Mouse (Mus musculus) embryonic facial prominence, embryonic 11.5 days (tissue): ENCODE data around the gene Tsc22d1. TPM values are rescaled to one million over a fixed set of nuclear protein-coding genes. Genes with fewer than 3 reads are reported as not detected.

Experiments used
- ATAC-seq: fragments of 200-750 bp; cut with Nextera tagmentation; replicated peaks from 2 replicates; pipeline ENCODE4 v1.8.0; 2017; ENCODE audit warnings: low read depth; ENCODE audit not compliant: insufficient number of reproducible peaks, low FRiP score, low TSS enrichment
- DNase-seq: peaks from one replicate; pipeline ENCODE4 v3.0.0-alpha.2; 2015; ENCODE audit warnings: low spot score
- H3K27ac ChIP-seq: fragments of 300-500 bp; sonication (generic); replicated peaks from 2 replicates; pipeline ENCODE4 v1.5.1; 2014; ENCODE audit warnings: mild to moderate bottlenecking, low read depth, low read length, control low read depth
- H3K27me3 ChIP-seq: fragments of 300-500 bp; sonication (generic); 2 replicates; pipeline ENCODE4 v1.6.1; 2014; ENCODE audit warnings: mild to moderate bottlenecking, low read length, moderate library complexity, mixed read lengths; ENCODE audit not compliant: control insufficient read depth, insufficient read depth
- H3K36me3 ChIP-seq: fragments of 300-500 bp; sonication (generic); replicated peaks from 2 replicates; pipeline ENCODE4 v1.6.1; 2014; ENCODE audit warnings: low read depth, mild to moderate bottlenecking, low read length, moderate library complexity, mixed read lengths; ENCODE audit not compliant: control insufficient read depth, insufficient read depth
- H3K4me1 ChIP-seq: fragments of 300-500 bp; sonication (generic); 2 replicates; pipeline ENCODE4 v1.6.1; 2014; ENCODE audit warnings: low read length, mixed read lengths; ENCODE audit not compliant: control insufficient read depth, insufficient read depth
- H3K4me2 ChIP-seq: fragments of 300-500 bp; sonication (generic); 2 replicates; pipeline ENCODE4 v1.6.1; 2014; ENCODE audit warnings: low read depth, mild to moderate bottlenecking, control low read depth, low read length, moderate library complexity
- H3K4me3 ChIP-seq: fragments of 300-500 bp; sonication (generic); 2 replicates; pipeline ENCODE4 v1.5.1; 2014; ENCODE audit warnings: low read depth, low read length, control low read depth
- H3K9ac ChIP-seq: fragments of 300-500 bp; sonication (generic); replicated peaks from 2 replicates; pipeline ENCODE4 v1.6.1; 2014; ENCODE audit warnings: mild to moderate bottlenecking, control low read depth, low read length
- H3K9me3 ChIP-seq: fragments of 300-500 bp; sonication (generic); replicated peaks from 2 replicates; pipeline ENCODE4 v1.6.1; 2016; ENCODE audit warnings: mild to moderate bottlenecking, low read length, inconsistent platforms, mixed read lengths; ENCODE audit not compliant: control insufficient read depth
- WGBS: fragments of 180-500 bp; shearing (Covaris S2); extraction: QIAGEN DNeasy Blood & Tissue Kit; methylation state at CpG from one replicate; pipeline ENCODE4 v1.1.7; 2014; 5-methylcytosine and 5-hydroxymethylcytosine counted together
- polyA plus RNA-seq: library from polyadenylated mRNA; unstranded; fragments of >200 nt; fragmentation: Nextera tagmentation; extraction: Ambion mirVana; gene quantifications from 2 replicates; pipeline ENCODE4 v1.2.1, GENCODE M21; 2014

Gene Tsc22d1
- polyA plus RNA-seq, 1 experiment from 2014 or later, result 559 TPM

DNA sequence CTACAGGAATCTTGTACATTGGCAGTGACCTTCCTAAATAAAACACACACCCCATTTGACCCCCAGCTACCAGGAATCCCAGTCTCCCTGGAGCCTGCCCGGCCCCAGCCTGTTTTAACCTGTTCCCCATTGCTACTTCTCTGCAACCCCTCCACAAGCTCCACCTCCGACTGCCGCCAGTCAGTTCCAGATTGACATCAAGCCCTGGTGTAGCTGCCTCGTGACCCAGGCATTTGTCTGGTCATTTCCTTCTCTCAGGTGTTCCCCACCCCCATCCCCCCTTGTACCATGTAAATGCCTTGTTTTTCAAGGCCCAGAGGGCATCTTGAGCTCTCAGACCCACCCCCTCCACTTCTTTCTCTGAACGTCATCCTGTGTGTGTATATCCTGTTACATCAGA, 80.3 kb downstream of the Tsc22d1 start:
- Histone ChIP-seq H3K9ac (no peak overlapping the region), H3K27ac (no peak overlapping the region), H3K27me3 (no peaks in the 10 kb centered on the region), H3K36me3 (no peaks in the 10 kb centered on the region), H3K4me1 (no peaks in the 10 kb centered on the region), H3K4me2 (no peak overlapping the region), H3K4me3 (no peak overlapping the region), H3K9me3 (no peaks in the 10 kb centered on the region)
- WGBS, result 32% methylated on average over 5 of the region's 5 CpGs
- ATAC-seq (0 out of 2 replicates have a peak, but pooled peaks have one; percentile 20), DNase-seq (peak; percentile 20)

GRCm38 (mm10) chr14:76497187-76497586, 82.4 kb downstream of the Tsc22d1 start:
- Histone ChIP-seq H3K9me3 (no peaks in the 10 kb centered on the region), H3K4me2 (no peak overlapping the region), H3K4me1 (no peaks in the 10 kb centered on the region), H3K9ac (no peak overlapping the region), H3K4me3 (no peak overlapping the region), H3K36me3 (no peaks in the 10 kb centered on the region), H3K27me3 (no peaks in the 10 kb centered on the region), H3K27ac (no peak overlapping the region)
- DNase-seq, result no peak
- 84% methylated on average over 9 of the region's 9 CpGs for WGBS
- no peak for ATAC-seq

- Histone ChIP-seq H3K27ac (no peak overlapping the region), H3K4me2 (no peak overlapping the region), H3K4me3 (no peak overlapping the region), H3K4me1 (no peaks in the 10 kb centered on the region), H3K27me3 (no peaks in the 10 kb centered on the region), H3K9me3 (no peaks in the 10 kb centered on the region), H3K9ac (no peak overlapping the region), H3K36me3 (no peaks in the 10 kb centered on the region)
- DNase-seq (no peak), ATAC-seq (no peak)
- WGBS, result 57% methylated on average over 7 of the region's 7 CpGs
These were observed 83.4 kb downstream of the Tsc22d1 start for GRCm38 (mm10) chr14:76498210-76498609.

DNA sequence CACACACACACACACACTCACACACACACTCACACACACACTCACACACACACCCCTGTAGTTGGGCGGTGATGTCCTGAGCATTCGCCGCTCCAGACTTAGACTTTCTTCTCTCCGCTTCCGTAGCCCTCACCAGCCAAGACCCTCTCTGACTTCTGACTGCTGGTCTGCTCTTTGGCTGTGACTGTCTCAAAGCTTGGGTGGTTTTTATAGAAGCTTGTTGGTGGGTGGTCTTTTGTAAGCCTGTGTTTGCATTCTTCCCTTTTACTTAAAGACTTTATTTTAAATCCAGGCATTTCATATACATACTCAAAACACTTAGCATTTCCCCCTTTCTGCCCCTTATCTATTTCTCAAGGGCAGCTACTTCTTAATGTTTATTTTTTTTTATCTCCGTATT, 84.7 kb downstream of the Tsc22d1 start:
- Histone ChIP-seq H3K4me2 (no peak overlapping the region), H3K9ac (no peak overlapping the region), H3K9me3 (no peaks in the 10 kb centered on the region), H3K36me3 (no peaks in the 10 kb centered on the region), H3K27ac (no peak overlapping the region), H3K27me3 (no peaks in the 10 kb centered on the region), H3K4me1 (no peaks in the 10 kb centered on the region), H3K4me3 (no peak overlapping the region)
- ATAC-seq (no peak), DNase-seq (no peak)
- 86% methylated on average over 6 of the region's 6 CpGs for WGBS

GRCm38 (mm10) chr14:76500036-76500435, 85.3 kb downstream of the Tsc22d1 start:
- Histone ChIP-seq H3K9ac (no peak overlapping the region), H3K9me3 (no peaks in the 10 kb centered on the region), H3K36me3 (no peaks in the 10 kb centered on the region), H3K4me2 (no peak overlapping the region), H3K27me3 (no peaks in the 10 kb centered on the region), H3K4me3 (no peak overlapping the region), H3K4me1 (no peaks in the 10 kb centered on the region), H3K27ac (no peak overlapping the region)
- DNase-seq (no peak), ATAC-seq (no peak)
- 26% methylated on average over 5 of the region's 5 CpGs for WGBS

GRCm38 (mm10) chr14:76503231-76503851, 88.6 kb downstream of the Tsc22d1 start:
- H3K4me1 ChIP-seq, result 0 out of 2 replicates have a peak, but pooled peaks cover 2% of the 10 kb centered on the region
- WGBS, result 7% methylated on average over 13 of the region's 13 CpGs
- DNase-seq, result peak; percentile 84
- H3K27me3 ChIP-seq, result no peaks in the 10 kb centered on the region
- no peak for ATAC-seq
- no peak overlapping the region; the same call in 1 of the 2 replicates for H3K9ac ChIP-seq
- no peaks in the 10 kb centered on the region for H3K9me3 ChIP-seq
- peaks cover 5% of the 10 kb centered on the region for H3K36me3 ChIP-seq
- peak overlapping the region; percentile 99; the same call in 1 of the 2 replicates for H3K27ac ChIP-seq
- H3K4me3 ChIP-seq, result peak overlapping the region; percentile 78
- H3K4me2 ChIP-seq, result peak overlapping the region; percentile 66

DNA sequence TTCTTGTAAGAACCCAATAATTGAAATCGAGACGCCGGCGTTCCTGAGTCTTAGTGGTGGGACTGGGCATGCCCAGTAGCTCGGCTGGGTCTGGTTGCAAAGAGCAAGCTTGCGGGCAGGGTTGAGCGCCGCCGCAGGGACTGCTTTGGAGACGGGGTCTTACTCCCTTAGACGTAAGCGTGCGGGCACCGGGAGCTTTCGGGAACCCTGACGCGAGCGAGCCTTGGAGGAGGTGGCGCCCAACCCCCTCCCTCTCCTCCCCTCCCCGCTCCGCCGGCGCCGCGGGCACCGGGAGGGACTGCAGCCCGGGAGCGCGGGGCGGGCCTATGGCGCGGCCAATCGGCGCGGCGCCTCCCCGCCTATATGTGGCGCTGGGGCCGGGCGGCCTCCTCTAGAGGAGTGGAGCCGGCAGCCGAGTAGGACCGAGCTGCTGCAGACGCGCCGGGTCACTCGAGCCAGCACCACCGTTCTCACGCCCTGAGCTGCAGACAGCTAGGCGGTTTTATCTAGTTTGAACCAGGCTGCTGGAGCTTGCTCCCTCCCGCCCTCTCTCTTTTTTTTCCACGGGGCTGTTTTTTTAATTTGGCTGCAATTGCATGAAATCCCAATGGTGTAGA, 89.5 kb downstream of the Tsc22d1 start:
- Histone ChIP-seq H3K4me3 (peak overlapping the region; percentile 78), H3K9ac (peak overlapping the region; percentile 99), H3K27ac (peak overlapping the region; percentile 99), H3K9me3 (no peaks in the 10 kb centered on the region), H3K36me3 (peaks cover 5% of the 10 kb centered on the region), H3K27me3 (no peaks in the 10 kb centered on the region), H3K4me1 (0 out of 2 replicates have a peak, but pooled peaks cover 2% of the 10 kb centered on the region), H3K4me2 (peak overlapping the region; percentile 66)
- ATAC-seq (peak; percentile 94), DNase-seq (peak; percentile 96)
- WGBS, result under 1% methylated on average over 33 of the region's 52 CpGs

DNA sequence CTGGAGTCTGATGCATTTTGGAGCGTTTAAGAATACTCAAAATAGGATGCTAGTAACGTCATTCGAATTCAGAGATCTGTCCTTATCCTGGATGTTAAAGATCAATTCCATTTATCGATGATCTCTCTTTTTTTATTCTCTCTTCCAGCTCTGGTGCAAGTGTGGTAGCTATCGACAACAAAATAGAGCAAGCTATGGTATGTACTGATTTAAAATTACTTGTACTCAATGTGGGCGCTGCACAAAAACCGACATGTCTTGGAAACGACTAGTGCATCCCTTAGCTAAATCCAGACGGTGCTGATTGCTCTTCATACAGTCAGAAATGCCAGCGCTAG, 90.3 kb downstream of the Tsc22d1 start:
- Histone ChIP-seq H3K4me2 (peak overlapping the region; percentile 66), H3K9me3 (no peaks in the 10 kb centered on the region), H3K4me1 (0 out of 2 replicates have a peak, but pooled peaks cover 2% of the 10 kb centered on the region), H3K27ac (peak overlapping the region; percentile 99), H3K36me3 (peaks cover 5% of the 10 kb centered on the region), H3K4me3 (peak overlapping the region; percentile 78), H3K27me3 (no peaks in the 10 kb centered on the region), H3K9ac (peak overlapping the region; percentile 99)
- no peak for DNase-seq
- no peak for ATAC-seq
- under 1% methylated on average over 10 of the region's 10 CpGs for WGBS
